Mouse (Mus musculus) erythroblast, adult 5-6 weeks (primary cell): ENCODE results near the gene Tprkb. TPM values are rescaled to one million over a fixed set of nuclear protein-coding genes. Genes with fewer than 3 reads are reported as not detected.
"Not testable (repeated sequence)": the region's sequence is repeated elsewhere in the genome, so short reads cannot be mapped to it uniquely, and the experiment has no call there.

Experiments used
- ATAC-seq: replicated peaks from 2 replicates; pipeline ENCODE4 v1.8.0; 2016; ENCODE audit warnings: moderate number of reproducible peaks, mild to moderate bottlenecking, moderate TSS enrichment, inconsistent platforms; ENCODE audit not compliant: poor library complexity, low FRiP score, severe bottlenecking
- total RNA-seq, 2 experiments: library from RNA; stranded (forward) in 1 of 2; stranded (reverse) in 1 of 2; fragments of 150-400 nt in 1 of 2; fragments of 200-764, 138-1000 nt in 1 of 2; gene quantifications; 2 replicates each; pipeline versions ENCODE4 v1.2.3 to v1.2.4; 2015 to 2017; ENCODE audit warnings: low replicate concordance in 2 of 2

Tprkb gene
- total RNA-seq, 2 experiments from 2014 or later = 7.3 to 11.9 TPM

DNA sequence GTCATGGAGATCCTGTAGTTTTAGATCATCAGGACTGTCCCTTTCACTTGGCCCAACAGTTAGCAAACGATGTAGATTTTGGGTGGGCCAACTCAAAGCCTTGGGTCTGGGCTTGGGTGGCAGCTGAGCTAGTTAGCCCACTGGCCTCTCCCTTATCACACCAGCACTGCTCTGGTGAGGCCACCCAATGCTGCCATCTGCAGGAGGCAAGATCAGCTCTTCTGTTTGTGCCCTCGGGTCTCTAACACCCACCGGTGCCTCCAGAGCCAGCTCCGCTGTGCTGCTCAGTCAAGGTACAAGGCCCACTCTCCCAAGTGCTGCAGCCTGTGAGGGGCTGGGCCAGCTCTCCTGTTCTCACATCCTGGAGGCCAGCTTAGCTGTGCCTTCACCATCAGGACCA lies 55.0 kb downstream of the Tprkb start:
- no peak for ATAC-seq

DNA sequence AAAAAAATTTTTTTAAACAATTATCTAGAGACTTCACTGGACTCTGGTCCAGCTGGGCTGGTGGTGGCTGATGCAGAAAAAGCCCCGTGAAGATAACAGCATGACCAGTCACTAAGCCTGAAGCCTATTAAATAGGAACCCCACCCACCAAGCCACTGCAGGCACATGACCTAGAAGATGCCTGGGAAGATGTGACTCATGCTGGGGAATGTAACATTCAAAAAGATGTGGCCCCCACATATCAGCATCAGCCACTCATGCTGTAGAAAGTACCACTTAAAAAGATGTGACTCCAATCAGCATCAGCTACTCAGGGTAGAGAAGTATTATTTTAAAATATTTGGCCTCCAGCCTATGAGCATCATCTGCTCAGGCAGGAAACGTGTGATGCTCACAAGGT lies 58.2 kb downstream of the Tprkb start:
- ATAC-seq = no peak

DNA sequence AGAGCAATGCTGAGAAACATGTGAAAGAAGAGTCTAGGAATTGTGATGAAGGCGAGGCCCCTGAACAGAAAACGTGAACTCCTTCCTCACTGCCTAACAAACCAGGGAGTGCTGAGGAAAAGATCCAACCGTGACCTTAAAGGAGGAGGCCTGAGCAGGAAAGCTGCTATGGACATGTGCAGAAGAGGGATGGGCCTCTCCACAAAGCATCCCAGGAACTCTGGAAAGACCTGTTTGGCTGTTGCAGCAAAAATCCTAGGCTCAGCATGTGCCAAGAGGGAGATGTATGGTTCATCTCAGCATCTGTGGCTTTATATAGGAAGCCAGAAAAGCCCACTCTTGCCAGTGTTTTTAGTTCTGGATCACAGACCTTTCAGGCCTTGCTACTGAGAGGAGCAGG lies 61.0 kb downstream of the Tprkb start:
- no peak for ATAC-seq

DNA sequence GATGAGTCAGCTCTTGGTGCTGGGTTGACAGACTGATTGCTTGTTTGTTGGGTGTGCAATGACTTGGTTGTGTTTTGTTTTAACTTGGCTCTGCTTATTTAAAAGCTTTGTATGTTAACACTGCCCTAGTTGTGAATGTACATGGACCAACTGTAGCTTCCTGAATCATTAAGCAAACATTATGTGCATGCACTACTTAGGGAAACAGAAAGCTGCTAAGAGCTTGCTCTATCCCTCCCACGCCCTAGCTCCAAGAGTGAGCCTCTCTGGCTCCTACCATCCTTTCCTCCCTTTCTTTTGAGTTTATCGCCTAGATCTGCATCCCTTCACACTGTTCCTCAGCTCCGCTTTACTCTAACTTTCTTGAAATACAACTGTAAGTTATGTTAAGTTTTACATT lies 61.7 kb downstream of the Tprkb start:
- ATAC-seq = no peak

DNA sequence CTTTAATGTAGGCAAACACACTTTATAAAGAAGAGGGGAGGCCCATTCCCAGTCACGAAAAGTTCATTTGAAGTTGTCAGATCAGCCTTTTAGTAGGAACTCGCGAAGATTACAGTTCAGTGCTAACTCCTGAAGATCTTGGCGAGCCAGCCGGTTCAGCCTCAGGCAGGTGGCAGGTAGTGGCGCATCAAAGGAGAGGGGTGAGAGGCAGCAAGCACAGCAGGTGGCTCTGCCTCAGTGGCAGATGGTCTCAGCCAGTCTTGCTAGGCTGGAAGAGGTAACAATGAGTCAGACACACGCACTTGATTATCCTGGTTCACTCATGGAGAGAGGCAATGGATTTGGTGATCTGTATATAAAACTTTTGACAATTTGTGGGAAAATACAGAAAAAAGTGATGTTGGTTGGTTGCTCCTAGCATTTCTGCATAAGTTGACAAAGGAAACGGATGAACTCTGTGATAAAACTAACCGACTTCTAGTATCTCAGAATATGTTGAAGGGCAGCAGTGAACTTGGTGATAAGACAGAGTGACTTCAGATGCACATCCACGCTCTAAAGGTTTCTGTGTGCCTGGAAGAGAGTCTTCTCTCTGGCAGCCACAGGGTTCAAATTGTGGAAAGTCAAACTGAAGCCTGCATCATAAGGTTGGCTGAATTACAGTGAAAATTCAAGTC lies 63.4 kb downstream of the Tprkb start:
- ATAC-seq = no peak

DNA sequence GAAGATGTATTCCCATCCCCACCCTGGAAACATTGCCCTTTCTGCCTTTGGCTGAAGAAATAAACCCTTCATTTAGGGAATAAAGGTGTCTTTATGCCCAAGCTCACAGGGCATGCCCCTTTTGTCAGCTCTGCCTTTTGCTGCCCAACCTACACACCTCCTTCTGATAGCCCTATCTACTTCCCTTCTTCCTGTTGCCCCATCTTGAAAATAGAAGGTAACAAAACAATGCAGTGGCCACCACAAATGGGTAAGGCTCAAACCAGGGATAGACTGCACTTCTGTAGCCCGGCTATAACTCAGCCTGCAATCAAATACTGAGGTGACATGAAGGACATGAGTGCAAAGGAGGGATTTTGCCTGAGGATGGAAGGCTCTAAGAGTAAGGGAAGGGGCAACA lies 64.1 kb downstream of the Tprkb start:
- no peak for ATAC-seq

DNA sequence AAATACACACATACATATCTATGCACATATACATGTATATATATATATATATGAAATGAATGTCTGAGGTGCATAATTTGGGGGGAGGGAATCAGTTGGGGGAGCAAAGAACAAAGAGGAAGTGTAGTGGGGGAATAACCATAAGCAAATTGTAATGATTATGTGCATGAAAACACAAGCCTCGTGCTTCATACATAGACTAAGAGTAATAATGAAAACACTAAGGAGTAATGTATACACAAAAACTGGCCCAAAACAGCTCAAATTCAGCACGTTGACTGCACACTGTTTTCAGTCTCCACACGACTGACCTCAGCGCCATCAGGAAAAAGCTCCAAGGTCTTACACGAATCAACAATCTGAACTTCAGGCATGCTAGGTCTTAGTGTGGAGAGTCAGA lies 64.6 kb downstream of the Tprkb start:
- ATAC-seq = no peak

DNA sequence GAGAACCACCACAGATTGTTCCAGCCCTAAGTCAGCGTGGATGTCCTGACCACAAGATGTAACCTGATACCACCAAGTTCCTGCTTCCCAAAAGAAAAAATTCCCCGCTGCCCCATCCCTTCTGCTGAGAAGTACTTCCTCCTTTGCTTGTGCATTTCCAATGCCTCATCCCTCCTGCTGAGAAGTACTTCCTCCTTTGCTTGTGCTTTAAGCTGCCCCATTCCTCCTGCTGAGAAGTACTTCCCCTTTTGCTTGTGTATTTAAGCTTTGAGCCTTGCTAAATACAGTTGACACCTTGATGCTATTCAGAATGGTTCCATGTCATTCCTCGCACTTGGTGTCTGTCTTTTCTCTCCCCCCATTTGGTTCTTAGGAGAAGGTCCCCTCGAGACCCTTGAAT lies 67.1 kb downstream of the Tprkb start:
- not testable (repeated sequence) for ATAC-seq

Other genes starting within 250 kb of the Tprkb start
- not detected in 2 replicates for gene Nat8f7, start 198.7 kb upstream of the Tprkb start, total RNA-seq (2015; ENCODE audit: low replicate concordance)
- not detected in 2 replicates for gene Nat8f7, start 198.7 kb upstream of the Tprkb start, total RNA-seq (2017; ENCODE audit: low replicate concordance)
- gene Nat8f3, start 146.1 kb upstream of the Tprkb start, total RNA-seq (2015; ENCODE audit: low replicate concordance) = not detected in 2 replicates
- not detected in 2 replicates for gene Nat8f3, start 146.1 kb upstream of the Tprkb start, total RNA-seq (2017; ENCODE audit: low replicate concordance)
- gene Nat8f6, start 90.9 kb upstream of the Tprkb start, total RNA-seq (2015; ENCODE audit: low replicate concordance) = not detected in 2 replicates
- gene Nat8f6, start 90.9 kb upstream of the Tprkb start, total RNA-seq (2017; ENCODE audit: low replicate concordance) = 1.3 TPM in 1 of 2 replicates, not detected in the other
- not detected in 2 replicates for gene Nat8f5, start 90.9 kb upstream of the Tprkb start, total RNA-seq (2015; ENCODE audit: low replicate concordance)
- not detected in 2 replicates for gene Nat8f5, start 90.9 kb upstream of the Tprkb start, total RNA-seq (2017; ENCODE audit: low replicate concordance)
- not detected in 2 replicates for gene Nat8, start 79.8 kb upstream of the Tprkb start, total RNA-seq (2015; ENCODE audit: low replicate concordance)
- not detected in 2 replicates for gene Nat8, start 79.8 kb upstream of the Tprkb start, total RNA-seq (2017; ENCODE audit: low replicate concordance)
- not detected in 2 replicates for gene Nat8f2, start 42.7 kb upstream of the Tprkb start, total RNA-seq (2015; ENCODE audit: low replicate concordance)
- gene Nat8f2, start 42.7 kb upstream of the Tprkb start, total RNA-seq (2017; ENCODE audit: low replicate concordance) = not detected in 2 replicates
- gene Nat8f4, start 7.0 kb upstream of the Tprkb start, total RNA-seq (2015; ENCODE audit: low replicate concordance) = not detected in 2 replicates
- 0.56 TPM in 1 of 2 replicates, not detected in the other for gene Nat8f4, start 7.0 kb upstream of the Tprkb start, total RNA-seq (2017; ENCODE audit: low replicate concordance)
- gene Nat8f1, start 3.8 kb downstream of the Tprkb start, total RNA-seq (2015; ENCODE audit: low replicate concordance) = not detected in 2 replicates
- 0.42 and 4.8 TPM in 2 replicates for gene Nat8f1, start 3.8 kb downstream of the Tprkb start, total RNA-seq (2017; ENCODE audit: low replicate concordance)
- gene Dusp11, start 49.8 kb downstream of the Tprkb start, total RNA-seq (2015; ENCODE audit: low replicate concordance) = 64.8 and 77.0 TPM in 2 replicates
- gene Dusp11, start 49.8 kb downstream of the Tprkb start, total RNA-seq (2017; ENCODE audit: low replicate concordance) = 34.7 and 35.2 TPM in 2 replicates
- gene Figla, start 104.3 kb downstream of the Tprkb start, total RNA-seq (2015; ENCODE audit: low replicate concordance) = not detected in 2 replicates
- not detected in 2 replicates for gene Figla, start 104.3 kb downstream of the Tprkb start, total RNA-seq (2017; ENCODE audit: low replicate concordance)
- gene Add2, start 116.8 kb downstream of the Tprkb start, total RNA-seq (2015; ENCODE audit: low replicate concordance) = 126 and 151 TPM in 2 replicates
- 256 and 310 TPM in 2 replicates for gene Add2, start 116.8 kb downstream of the Tprkb start, total RNA-seq (2017; ENCODE audit: low replicate concordance)